Mouse (Mus musculus) thymus, adult 2 months (tissue): ENCODE results near the gene Osm. TPM values are rescaled to one million over a fixed set of nuclear protein-coding genes. Genes with fewer than 3 reads are reported as not detected.

Source experiments
- DNase-seq: peaks from one replicate; pipeline ENCODE4 v3.0.0; 2021
- H3K27ac ChIP-seq: fragments of 200-500 bp; 2 replicates; pipeline ENCODE4 v1.5.1; 2012; ENCODE audit warnings: low read length, control low read depth; ENCODE audit not compliant: control insufficient read depth, insufficient read depth
- H3K27me3 ChIP-seq: fragments of 200-500 bp; 2 replicates; pipeline ENCODE4 v1.6.1; 2012; ENCODE audit warnings: mild to moderate bottlenecking, low read length, moderate library complexity, mixed read lengths; ENCODE audit not compliant: control insufficient read depth, insufficient read depth
- H3K36me3 ChIP-seq: fragments of 200-500 bp; 2 replicates; pipeline ENCODE4 v1.6.1; 2012; ENCODE audit warnings: mild to moderate bottlenecking, low read length, moderate library complexity; ENCODE audit not compliant: control insufficient read depth, insufficient read depth
- H3K4me1 ChIP-seq: fragments of 200-500 bp; replicated peaks from 2 replicates; pipeline ENCODE4 v1.6.1; 2012; ENCODE audit warnings: low read length; ENCODE audit not compliant: control insufficient read depth, insufficient read depth
- H3K4me3 ChIP-seq: fragments of 200-500 bp; 2 replicates; pipeline ENCODE4 v1.5.1; 2012; ENCODE audit warnings: mild to moderate bottlenecking, low read length, control low read depth, moderate library complexity; ENCODE audit not compliant: control insufficient read depth, insufficient read depth
- CTCF ChIP-seq: fragments of 200-500 bp; IDR thresholded peaks from 2 replicates; pipeline ENCODE4 v1.5.1; 2012; ENCODE audit warnings: mild to moderate bottlenecking, control low read depth, low read length, moderate library complexity, borderline replicate concordance; ENCODE audit not compliant: control insufficient read depth, poor library complexity, insufficient read depth; ENCODE audit errors: extremely low read depth
- POLR2A ChIP-seq: fragments of 200-500 bp; IDR thresholded peaks from 2 replicates; pipeline ENCODE4 v1.6.1; 2012; ENCODE audit warnings: mild to moderate bottlenecking, low read length, control low read depth, moderate library complexity; ENCODE audit not compliant: control insufficient read depth, poor library complexity, insufficient read depth; ENCODE audit errors: extremely low read depth
- WGBS: fragments of 180-500 bp; shearing (Covaris S2); methylation state at CpG from one replicate; pipeline ENCODE4 v1.1.7; 2018; 5-methylcytosine and 5-hydroxymethylcytosine counted together
- polyA plus RNA-seq: library from polyadenylated mRNA; depleted of rRNA; stranded (reverse); fragments of >200 nt; gene quantifications from 2 replicates; pipeline ENCODE4 v1.2.3, GENCODE M21; 2012

Gene Osm
- polyA plus RNA-seq, 1 experiment = 5.8 TPM

- Histone ChIP-seq H3K4me3 (no peak overlapping the region), H3K4me1 (peaks cover 24% of the 10 kb centered on the region), H3K27ac (no peak overlapping the region), H3K36me3 (no peaks in the 10 kb centered on the region), H3K27me3 (no peaks in the 10 kb centered on the region)
- 80% methylated on average over 5 of the region's 5 CpGs for WGBS
- TF ChIP-seq POLR2A = no peak
- no peak for TF ChIP-seq CTCF
- DNase-seq = no peak
Observed at GRCm38 (mm10) chr11:4257756-4258155, 21.5 kb downstream of the Osm start.

- no peak overlapping the region for H3K4me3 ChIP-seq
- H3K36me3 ChIP-seq = no peaks in the 10 kb centered on the region
- under 1% methylated on average over 7 of the region's 7 CpGs for WGBS
- H3K4me1 ChIP-seq = peaks cover 24% of the 10 kb centered on the region
- no peak overlapping the region for H3K27ac ChIP-seq
- TF ChIP-seq POLR2A (no peak), CTCF (peak; percentile 100)
- peak; percentile 88 for DNase-seq
- H3K27me3 ChIP-seq = no peaks in the 10 kb centered on the region
Observed at GRCm38 (mm10) chr11:4258657-4259082, 22.4 kb downstream of the Osm start.

GRCm38 (mm10) chr11:4260463-4261187 lies 24.4 kb downstream of the Osm start:
- Histone ChIP-seq H3K27ac (no peak overlapping the region), H3K27me3 (no peaks in the 10 kb centered on the region), H3K36me3 (no peaks in the 10 kb centered on the region), H3K4me3 (no peak overlapping the region), H3K4me1 (peaks cover 29% of the 10 kb centered on the region)
- TF ChIP-seq POLR2A = no peak
- TF ChIP-seq CTCF = no peak
- DNase-seq = no peak
- WGBS = 10% methylated on average over 14 of the region's 14 CpGs

GRCm38 (mm10) chr11:4261188-4261494 lies 24.9 kb downstream of the Osm start:
- DNase-seq = peak; percentile 68
- Histone ChIP-seq H3K27ac (no peak overlapping the region), H3K27me3 (no peaks in the 10 kb centered on the region; the same call in 1 of the 2 replicates), H3K4me1 (peaks cover 31% of the 10 kb centered on the region), H3K36me3 (no peaks in the 10 kb centered on the region), H3K4me3 (no peak overlapping the region)
- 19% methylated on average over 7 of the region's 7 CpGs for WGBS
- TF ChIP-seq POLR2A (no peak), CTCF (peak; percentile 84; the same call in 1 of the 2 replicates)

GRCm38 (mm10) chr11:4261969-4262368 lies 25.7 kb downstream of the Osm start:
- H3K4me3 ChIP-seq = no peak overlapping the region
- H3K27me3 ChIP-seq = peaks cover 2% of the 10 kb centered on the region; the same call in 1 of the 2 replicates
- 11% methylated on average over 5 of the region's 5 CpGs for WGBS
- no peak for DNase-seq
- no peaks in the 10 kb centered on the region for H3K36me3 ChIP-seq
- peaks cover 37% of the 10 kb centered on the region for H3K4me1 ChIP-seq
- H3K27ac ChIP-seq = no peak overlapping the region
- TF ChIP-seq POLR2A (no peak), CTCF (no peak)

GRCm38 (mm10) chr11:4262847-4263246 lies 26.6 kb downstream of the Osm start:
- Histone ChIP-seq H3K4me3 (no peak overlapping the region), H3K4me1 (peaks cover 44% of the 10 kb centered on the region), H3K27ac (no peak overlapping the region), H3K27me3 (peaks cover 2% of the 10 kb centered on the region; the same call in 1 of the 2 replicates), H3K36me3 (no peaks in the 10 kb centered on the region)
- no peak for DNase-seq
- WGBS = 15% methylated on average over 7 of the region's 7 CpGs
- TF ChIP-seq POLR2A = no peak
- no peak for TF ChIP-seq CTCF
